Mouse (Mus musculus): ENCODE measurements around the gene Rora. TPM values are rescaled to one million over a fixed set of nuclear protein-coding genes. Genes with fewer than 3 reads are reported as not detected.

Gene Rora
- total RNA-seq, 1 experiment from 2014 or later, result 114 TPM

GRCm38 (mm10) chr9:69292353-69292752 lies 638.8 kb downstream of the Rora start:
- no peak for DNase-seq

- DNase-seq, result no peak
Observed at GRCm38 (mm10) chr9:69292776-69293687, 639.4 kb downstream of the Rora start.

GRCm38 (mm10) chr9:69293688-69294074 lies 640.1 kb downstream of the Rora start:
- DNase-seq, result no peak

- no peak for DNase-seq
Observed at GRCm38 (mm10) chr9:69294426-69294825, 640.8 kb downstream of the Rora start.

- no peak for DNase-seq
Observed at GRCm38 (mm10) chr9:69294856-69295255, 641.3 kb downstream of the Rora start.

- DNase-seq, result no peak
Observed at GRCm38 (mm10) chr9:69295826-69296225, 642.2 kb downstream of the Rora start.

GRCm38 (mm10) chr9:69296418-69296817 lies 642.8 kb downstream of the Rora start:
- peak; percentile 40 for DNase-seq

GRCm38 (mm10) chr9:69297766-69298375 lies 644.3 kb downstream of the Rora start:
- no peak for DNase-seq

- no peak for DNase-seq
Observed at GRCm38 (mm10) chr9:69298566-69299335, 645.2 kb downstream of the Rora start.

GRCm38 (mm10) chr9:69299484-69299883 lies 645.9 kb downstream of the Rora start:
- peak; percentile 23 for DNase-seq

- no peak for DNase-seq
Observed at GRCm38 (mm10) chr9:69300296-69300695, 646.7 kb downstream of the Rora start.

- no peak for DNase-seq
Observed at GRCm38 (mm10) chr9:69301445-69301844, 647.9 kb downstream of the Rora start.

- DNase-seq, result no peak
Observed at GRCm38 (mm10) chr9:69301955-69302354, 648.4 kb downstream of the Rora start.

GRCm38 (mm10) chr9:69302846-69303245 lies 649.3 kb downstream of the Rora start:
- no peak for DNase-seq

- no peak for DNase-seq
Observed at GRCm38 (mm10) chr9:69303346-69303944, 649.9 kb downstream of the Rora start.

- DNase-seq, result no peak
Observed at GRCm38 (mm10) chr9:69303962-69304361, 650.4 kb downstream of the Rora start.

- DNase-seq, result peak; percentile 61
Observed at GRCm38 (mm10) chr9:69304492-69304891, 650.9 kb downstream of the Rora start.

- DNase-seq, result peak; percentile 35
Observed at GRCm38 (mm10) chr9:69304991-69305390, 651.4 kb downstream of the Rora start.

GRCm38 (mm10) chr9:69306734-69307528 lies 653.3 kb downstream of the Rora start:
- DNase-seq, result no peak

- DNase-seq, result no peak
Observed at GRCm38 (mm10) chr9:69307974-69308373, 654.4 kb downstream of the Rora start.

GRCm38 (mm10) chr9:69310524-69310923 lies 656.9 kb downstream of the Rora start:
- DNase-seq, result no peak

- no peak for DNase-seq
Observed at GRCm38 (mm10) chr9:69313297-69313696, 659.7 kb downstream of the Rora start.

All from adrenal gland, postnatal 25 days (tissue).